Mouse (Mus musculus) kidney, embryonic 14.5 days (tissue): ENCODE measurements around the gene Asic2. TPM values are rescaled to one million over a fixed set of nuclear protein-coding genes. Genes with fewer than 3 reads are reported as not detected.

Experiments
- ATAC-seq: fragments of 200-750 bp; cut with Nextera tagmentation; 2 replicates; pipeline ENCODE4 v1.8.0; 2017; ENCODE audit warnings: moderate number of reproducible peaks, mild to moderate bottlenecking, moderate TSS enrichment, moderate library complexity; ENCODE audit not compliant: low FRiP score, low TSS enrichment
- H3K27ac ChIP-seq: fragments of 300-500 bp; sonication (generic); 2 replicates; pipeline ENCODE4 v1.5.1; 2014; ENCODE audit warnings: low read depth, mild to moderate bottlenecking, low read length, moderate library complexity, mixed read lengths
- H3K27me3 ChIP-seq: fragments of 300-500 bp; sonication (generic); 2 replicates; pipeline ENCODE4 v1.6.1; 2014; ENCODE audit warnings: mild to moderate bottlenecking, low read length; ENCODE audit not compliant: control insufficient read depth, insufficient read depth
- H3K36me3 ChIP-seq: fragments of 300-500 bp; sonication (generic); 2 replicates; pipeline ENCODE4 v1.6.1; 2014; ENCODE audit warnings: low read length, mixed read lengths; ENCODE audit not compliant: control insufficient read depth, insufficient read depth
- H3K4me1 ChIP-seq: fragments of 300-500 bp; sonication (generic); 2 replicates; pipeline ENCODE4 v1.6.1; 2014; ENCODE audit warnings: low read length, mixed read lengths; ENCODE audit not compliant: control insufficient read depth, insufficient read depth
- H3K4me2 ChIP-seq: fragments of 300-500 bp; sonication (generic); replicated peaks from 2 replicates; pipeline ENCODE4 v1.6.1; 2014; ENCODE audit warnings: low read depth, mild to moderate bottlenecking, low read length
- H3K4me3 ChIP-seq: fragments of 300-500 bp; sonication (generic); 2 replicates; pipeline ENCODE4 v1.5.1; 2014; ENCODE audit warnings: mild to moderate bottlenecking, low read length
- H3K9ac ChIP-seq: fragments of 300-500 bp; sonication (generic); 2 replicates; pipeline ENCODE4 v1.6.1; 2014; ENCODE audit warnings: low read depth, mild to moderate bottlenecking, low read length, moderate library complexity
- H3K9me3 ChIP-seq: fragments of 300-500 bp; sonication (generic); 2 replicates; pipeline ENCODE4 v1.6.1; 2016; ENCODE audit warnings: low read length; ENCODE audit not compliant: control insufficient read depth
- WGBS: fragments of 180-500 bp; shearing (Covaris S2); extraction: QIAGEN DNeasy Blood & Tissue Kit; methylation state at CpG from one replicate; pipeline ENCODE4 v1.1.7; 2014; 5-methylcytosine and 5-hydroxymethylcytosine counted together
- polyA plus RNA-seq: library from polyadenylated mRNA; unstranded; fragments of >200 nt; fragmentation: Nextera tagmentation; extraction: Ambion mirVana; gene quantifications from 2 replicates; pipeline ENCODE4 v1.2.1, GENCODE M21; 2014

Asic2 gene
- polyA plus RNA-seq, 1 experiment from 2014 or later = 3.4 TPM

DNA sequence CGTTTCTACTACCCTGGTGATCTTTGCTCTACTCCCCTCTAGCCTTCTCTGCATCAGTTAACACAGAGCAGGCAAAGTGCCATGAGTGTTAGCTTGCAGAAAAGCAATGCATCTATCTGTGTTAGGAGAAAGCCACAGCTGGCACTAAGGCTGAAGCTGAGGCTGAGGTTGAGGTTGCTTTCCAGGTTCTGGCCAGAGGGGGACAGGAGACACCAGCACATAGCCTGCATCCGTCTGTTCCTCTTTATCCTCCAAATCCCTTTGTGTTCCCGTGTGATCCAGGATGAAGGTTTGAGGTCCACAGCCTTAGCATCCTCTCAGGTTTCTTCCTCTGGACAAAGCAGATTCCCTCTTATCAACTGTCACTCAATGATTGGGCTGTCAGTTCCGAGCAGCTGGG is 343.1 kb downstream of the Asic2 start:
- no peak for ATAC-seq
- 60% methylated on average over 4 of the region's 4 CpGs for WGBS

DNA sequence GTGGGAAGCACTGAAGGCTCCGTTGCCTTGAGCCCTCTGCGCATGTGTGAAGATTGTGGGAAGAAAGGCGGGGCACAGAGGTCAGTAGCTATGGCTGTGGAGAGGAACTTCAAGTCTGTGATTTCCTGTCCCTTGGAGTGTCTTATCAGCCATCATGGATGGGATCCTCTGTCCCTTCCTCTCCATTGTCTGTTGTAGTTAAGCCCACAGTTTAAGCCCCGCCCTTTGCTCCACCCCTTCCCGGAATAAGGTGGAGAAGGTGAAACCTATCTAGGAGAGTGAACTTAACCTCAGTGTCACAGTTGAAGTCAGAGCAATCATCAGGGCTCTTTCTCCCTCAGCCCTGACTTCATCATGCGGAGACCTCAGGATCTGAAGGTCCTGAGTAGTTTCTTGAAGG is 347.7 kb downstream of the Asic2 start:
- H3K4me3 ChIP-seq = no peak overlapping the region
- no peaks in the 10 kb centered on the region for H3K27me3 ChIP-seq
- H3K27ac ChIP-seq = no peak overlapping the region
- no peak overlapping the region for H3K4me2 ChIP-seq
- H3K36me3 ChIP-seq = no peaks in the 10 kb centered on the region
- no peaks in the 10 kb centered on the region for H3K4me1 ChIP-seq
- no peaks in the 10 kb centered on the region for H3K9me3 ChIP-seq
- 73% methylated on average over 6 of the region's 6 CpGs for WGBS
- no peak overlapping the region for H3K9ac ChIP-seq
- ATAC-seq = no peak

More for the DNA sequence above, 343.1 kb downstream of the Asic2 start:
- Histone ChIP-seq H3K4me3 (no peak overlapping the region), H3K9me3 (no peaks in the 10 kb centered on the region), H3K4me1 (no peaks in the 10 kb centered on the region), H3K27ac (no peak overlapping the region), H3K36me3 (no peaks in the 10 kb centered on the region), H3K9ac (no peak overlapping the region), H3K27me3 (no peaks in the 10 kb centered on the region), H3K4me2 (no peak overlapping the region)

DNA sequence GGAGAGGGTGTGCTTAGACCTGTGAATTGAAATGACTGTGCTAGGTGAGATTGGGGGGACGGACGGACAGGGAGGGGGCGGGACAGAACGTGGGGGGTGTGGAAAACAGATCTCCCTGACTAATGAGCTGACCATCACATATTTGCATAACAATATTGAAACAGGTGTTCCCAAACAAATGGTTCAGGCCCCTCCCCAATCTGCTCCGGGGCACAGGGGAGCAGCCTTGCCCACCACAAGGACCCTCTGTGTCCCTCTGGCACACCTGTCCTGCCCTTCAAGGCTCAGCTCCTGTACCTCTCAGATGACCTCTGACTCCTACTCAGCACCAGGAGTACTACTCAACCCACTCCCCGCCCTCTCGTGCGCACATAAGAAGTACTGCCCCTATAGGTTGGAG is 351.8 kb downstream of the Asic2 start:
- no peak overlapping the region for H3K9ac ChIP-seq
- H3K4me2 ChIP-seq = no peak overlapping the region
- no peaks in the 10 kb centered on the region for H3K27me3 ChIP-seq
- H3K27ac ChIP-seq = no peak overlapping the region
- no peak for ATAC-seq
- WGBS = 81% methylated on average over 8 of the region's 8 CpGs
- H3K36me3 ChIP-seq = no peaks in the 10 kb centered on the region
- H3K9me3 ChIP-seq = no peaks in the 10 kb centered on the region
- H3K4me3 ChIP-seq = no peak overlapping the region
- peaks cover 8% of the 10 kb centered on the region; the same call in 1 of the 2 replicates for H3K4me1 ChIP-seq

DNA sequence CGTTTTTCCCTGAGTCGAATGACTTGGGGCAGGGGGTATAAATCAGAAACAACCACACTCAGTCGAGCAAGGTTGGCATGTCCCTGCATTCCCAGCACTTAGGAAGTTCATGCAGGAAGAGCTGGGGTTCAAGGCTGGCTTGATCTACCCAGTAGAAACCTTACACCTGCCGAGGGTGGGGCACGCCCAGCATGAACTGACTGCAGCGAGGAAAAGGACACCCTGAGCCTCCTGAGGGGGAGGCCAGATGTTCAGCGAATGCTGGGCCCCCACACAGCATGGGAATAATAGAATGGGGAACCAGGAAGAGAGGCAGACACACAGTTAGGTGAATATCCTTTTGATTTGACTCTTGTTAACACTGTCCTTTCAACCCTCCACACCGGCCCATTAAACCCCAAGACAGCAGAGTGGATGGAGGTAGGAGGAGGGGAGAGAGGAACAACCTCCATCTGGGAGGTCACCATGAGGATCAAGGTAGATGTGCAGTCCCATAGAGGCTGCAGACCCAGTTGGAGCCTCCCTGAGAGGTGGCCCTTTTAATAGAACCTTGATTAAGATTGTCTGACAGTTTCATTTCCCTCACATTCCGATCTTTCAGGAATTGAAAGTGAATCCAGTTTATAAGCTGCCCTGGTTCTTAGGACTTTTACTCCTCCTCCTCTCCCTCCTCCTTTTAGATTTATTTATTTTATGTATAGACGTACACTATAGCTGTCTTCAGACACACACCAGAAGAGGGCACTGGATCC is 354.2 kb downstream of the Asic2 start:
- Histone ChIP-seq H3K36me3 (no peaks in the 10 kb centered on the region), H3K27me3 (no peaks in the 10 kb centered on the region), H3K27ac (no peak overlapping the region), H3K4me3 (peak overlapping the region; percentile 19; the same call in 1 of the 2 replicates), H3K9me3 (no peaks in the 10 kb centered on the region), H3K4me1 (peaks cover 8% of the 10 kb centered on the region; the same call in 1 of the 2 replicates), H3K4me2 (peak overlapping the region; percentile 48), H3K9ac (no peak overlapping the region)
- WGBS = 21% methylated on average over 10 of the region's 10 CpGs
- no peak for ATAC-seq

DNA sequence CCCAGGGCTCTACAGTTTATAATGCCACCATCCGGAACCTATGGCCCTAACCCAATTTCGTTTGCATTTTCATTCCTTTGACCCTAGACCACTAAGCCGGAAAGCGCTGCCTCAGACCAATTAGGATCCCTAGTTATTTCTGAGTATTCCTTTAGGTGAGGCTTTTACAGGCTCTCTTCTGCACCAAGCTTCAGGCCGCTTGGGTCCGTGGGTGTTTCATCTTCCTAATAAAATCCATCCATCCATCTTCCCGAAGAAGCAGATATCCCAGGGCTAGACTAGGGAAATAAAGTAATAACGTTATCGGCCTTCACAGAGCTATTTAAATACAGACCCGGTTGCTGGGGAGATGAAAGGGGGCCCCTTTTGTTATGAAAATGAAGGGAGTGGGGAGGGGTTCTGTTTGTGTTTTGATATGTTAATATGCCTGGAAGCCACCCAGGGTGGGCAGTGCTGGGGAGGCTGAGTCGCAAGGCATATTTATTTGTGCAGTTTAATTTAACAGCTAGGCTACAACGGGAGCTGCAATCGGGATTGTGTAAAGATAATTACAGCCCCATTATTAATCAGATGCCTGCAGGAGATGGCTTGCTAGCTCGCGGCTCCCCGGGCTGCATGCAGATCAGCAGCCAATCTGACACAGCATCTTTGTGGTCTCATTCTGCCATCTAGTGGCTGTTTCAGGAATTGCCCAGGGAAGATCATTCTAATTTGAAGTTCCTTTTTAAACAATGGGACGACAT is 355.3 kb downstream of the Asic2 start:
- Histone ChIP-seq H3K9ac (no peak overlapping the region), H3K27me3 (no peaks in the 10 kb centered on the region), H3K4me1 (peaks cover 8% of the 10 kb centered on the region; the same call in 1 of the 2 replicates), H3K4me2 (peak overlapping the region; percentile 48), H3K36me3 (no peaks in the 10 kb centered on the region), H3K4me3 (peak overlapping the region; percentile 19), H3K27ac (no peak overlapping the region), H3K9me3 (no peaks in the 10 kb centered on the region)
- WGBS = 2% methylated on average over 17 of the region's 17 CpGs
- peak; percentile 74 for ATAC-seq

DNA sequence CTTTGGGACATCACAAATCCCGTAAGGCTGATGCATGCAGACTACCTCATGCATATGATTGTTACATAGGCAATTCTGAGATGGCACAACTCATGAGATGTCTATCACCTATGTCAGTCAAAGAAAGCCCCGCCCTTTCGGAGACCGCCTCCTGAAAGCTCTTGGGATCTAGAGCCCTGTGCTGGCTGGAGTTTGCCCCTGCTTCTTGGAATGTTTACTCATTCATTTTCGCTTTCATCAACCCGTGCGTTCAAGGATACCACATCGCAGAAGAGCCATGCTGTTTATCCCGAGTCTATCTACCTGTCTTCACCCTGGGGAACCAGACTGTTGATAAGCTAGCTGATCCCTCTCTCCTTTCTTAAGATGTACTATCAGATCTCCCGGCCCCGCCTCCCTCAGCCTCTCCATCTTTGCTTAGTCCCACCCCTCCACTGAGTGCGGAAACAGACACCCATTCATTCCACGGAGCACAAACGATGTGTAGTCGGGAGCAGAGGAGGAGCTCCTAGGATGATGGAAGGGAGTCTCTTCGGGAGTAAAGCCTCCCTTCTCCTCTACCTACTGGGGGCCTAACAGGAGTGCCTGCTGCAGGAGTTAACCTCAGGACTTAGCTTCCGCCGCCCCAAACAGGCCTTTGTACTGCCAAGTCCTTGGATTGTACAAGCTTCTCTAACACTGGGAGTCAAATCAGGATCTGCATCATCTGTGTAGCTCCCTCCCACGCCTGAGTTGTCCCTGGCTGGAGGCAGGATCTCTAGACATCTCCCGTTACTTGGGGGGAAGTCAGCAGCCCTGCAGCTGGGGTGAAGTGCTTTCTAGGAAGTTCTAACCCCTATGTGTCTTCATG is 356.1 kb downstream of the Asic2 start:
- Histone ChIP-seq H3K9me3 (no peaks in the 10 kb centered on the region), H3K4me3 (peak overlapping the region; percentile 19), H3K4me1 (peaks cover 8% of the 10 kb centered on the region; the same call in 1 of the 2 replicates), H3K4me2 (peak overlapping the region; percentile 48), H3K36me3 (no peaks in the 10 kb centered on the region), H3K27ac (no peak overlapping the region), H3K9ac (no peak overlapping the region), H3K27me3 (no peaks in the 10 kb centered on the region)
- ATAC-seq = peak; percentile 75
- WGBS = 8% methylated on average over 20 of the region's 20 CpGs

DNA sequence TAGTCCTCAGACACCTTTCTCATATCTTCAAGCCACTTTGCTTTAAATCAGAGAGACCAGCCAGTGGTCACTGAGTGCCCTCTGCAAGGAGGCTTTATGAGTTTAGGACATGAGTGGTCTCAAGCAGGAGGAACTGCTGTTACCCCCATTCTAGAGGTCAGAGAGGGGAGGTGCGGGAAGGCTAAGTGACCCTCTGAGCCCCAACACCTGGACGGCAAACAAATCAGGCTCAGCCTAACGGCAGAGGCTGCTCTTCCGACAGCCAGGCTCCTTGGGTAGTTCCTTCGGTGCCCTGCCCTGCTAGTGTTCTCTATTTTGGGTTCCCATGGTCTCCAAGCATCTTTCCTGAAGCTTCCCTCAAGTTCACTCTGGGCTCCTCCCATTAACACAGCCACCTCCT is 357.8 kb downstream of the Asic2 start:
- no peaks in the 10 kb centered on the region for H3K9me3 ChIP-seq
- no peak overlapping the region for H3K9ac ChIP-seq
- 73% methylated on average over 5 of the region's 5 CpGs for WGBS
- no peak overlapping the region for H3K4me2 ChIP-seq
- no peak for ATAC-seq
- no peak overlapping the region for H3K4me3 ChIP-seq
- H3K27ac ChIP-seq = no peak overlapping the region
- H3K27me3 ChIP-seq = no peaks in the 10 kb centered on the region
- no peaks in the 10 kb centered on the region for H3K36me3 ChIP-seq
- H3K4me1 ChIP-seq = peaks cover 8% of the 10 kb centered on the region; the same call in 1 of the 2 replicates

DNA sequence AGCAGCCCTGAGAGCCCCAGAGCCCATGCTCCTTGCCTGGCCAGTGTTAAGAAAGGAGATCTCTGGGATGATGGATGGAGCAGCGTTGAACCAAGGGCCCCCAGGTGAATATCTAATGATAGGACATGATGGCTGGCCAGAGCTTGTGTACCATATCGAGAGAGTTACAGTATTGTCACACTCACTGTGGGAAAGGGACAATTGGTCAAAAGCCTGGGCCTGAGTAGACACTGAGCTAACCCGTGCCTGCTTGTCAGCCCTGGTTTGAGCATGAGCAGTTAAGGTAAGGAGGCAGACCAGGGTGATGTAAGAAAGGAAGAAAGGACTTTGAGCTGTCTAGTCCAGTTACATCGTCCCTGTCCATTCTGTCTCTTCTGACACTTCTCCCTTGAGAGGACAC is 365.3 kb downstream of the Asic2 start:
- Histone ChIP-seq H3K9me3 (no peaks in the 10 kb centered on the region), H3K4me2 (no peak overlapping the region), H3K36me3 (no peaks in the 10 kb centered on the region), H3K4me1 (no peaks in the 10 kb centered on the region), H3K27me3 (no peaks in the 10 kb centered on the region), H3K4me3 (no peak overlapping the region), H3K27ac (no peak overlapping the region), H3K9ac (no peak overlapping the region)
- ATAC-seq = no peak
- 80% methylated on average over 4 of the region's 4 CpGs for WGBS
